9 mouse cellular contexts compared by ENCODE assay signal in genomic region chr6:115174845-115175244, GRCm38 (mm10). TPM values are rescaled to one million over a fixed set of nuclear protein-coding genes. Genes with fewer than 3 reads are reported as not detected.
DNase-seq lines count a peak whose midpoint lies in the region; ATAC-seq lines count a peak whose summit lies in the region.
"Had no signal": no experiment of that assay in that cellular context is flagged by ENCODE, and none has a peak within 500 bp of the region (broad histone marks: within the 10 kb centered on the region; RNA-seq: fewer than 3 reads in every experiment).

No protein-coding gene starts in this region.

- H3K4me2 ChIP-seq in forebrain, embryonic 11.5 days (ENCODE audit: low read depth, low read length, severe bottlenecking), result no peak overlapping the region

- WGBS in heart, embryonic 10.5 days, result 32% methylated on average over 3 of the region's 3 CpGs
- 37% methylated on average over 3 of the region's 3 CpGs for WGBS in forebrain, embryonic 11.5 days

- H3K36me3 ChIP-seq in heart, embryonic 10.5 days, result no peaks in the 10 kb centered on the region
- H3K36me3 ChIP-seq in forebrain, embryonic 11.5 days (ENCODE audit: control insufficient read depth, insufficient read depth, low read length), result no peaks in the 10 kb centered on the region

- H3K9me3 ChIP-seq in heart, embryonic 10.5 days, result no peaks in the 10 kb centered on the region
- H3K9me3 ChIP-seq in forebrain, embryonic 11.5 days (ENCODE audit: control insufficient read depth, low read length), result no peaks in the 10 kb centered on the region

- DNase-seq in heart, adult 18-20 months, result peak; percentile 9 to 41
- no peak for DNase-seq in heart, embryonic 10.5 days (ENCODE audit: low spot score)
- DNase-seq in thymus, postnatal 0 days (ENCODE audit: low spot score), result peak; percentile 28
- DNase-seq in thymus, postnatal 36 days, result no peak
- peak; percentile 7 for DNase-seq in forelimb bud, embryonic 11.5 days (ENCODE audit: low read depth, low spot score)
- DNase-seq in right cerebral cortex, postnatal 25 days, result no peak
- no peak for DNase-seq in neural tube, embryonic 10.5 days (ENCODE audit: extremely low spot score, low spot score)
- no peak for DNase-seq in forebrain, embryonic 11.5 days (ENCODE audit: low spot score)

- H3K9ac ChIP-seq in forebrain, embryonic 11.5 days (ENCODE audit: low read length), result no peak overlapping the region

- H3K4me1 ChIP-seq in heart, embryonic 10.5 days, result no peaks in the 10 kb centered on the region
- no peaks in the 10 kb centered on the region for H3K4me1 ChIP-seq in forebrain, embryonic 11.5 days (replicated peaks; ENCODE audit: control insufficient read depth, insufficient read depth, low read length)

- no peaks in the 10 kb centered on the region for H3K27me3 ChIP-seq in heart, embryonic 10.5 days (ENCODE audit: insufficient read depth, poor library complexity, severe bottlenecking)
- no peaks in the 10 kb centered on the region for H3K27me3 ChIP-seq in forebrain, embryonic 11.5 days (ENCODE audit: control insufficient read depth, insufficient read depth, low read length)

- no peak for ATAC-seq in forebrain, embryonic 11.5 days (replicated peaks; ENCODE audit: low FRiP score)

- H3K27ac ChIP-seq in heart, embryonic 10.5 days, result no peak overlapping the region
- H3K27ac ChIP-seq in forebrain, embryonic 11.5 days (ENCODE audit: low read depth, low read length), result no peak overlapping the region

- no peak overlapping the region for H3K4me3 ChIP-seq in heart, embryonic 10.5 days
- H3K4me3 ChIP-seq in forebrain, embryonic 11.5 days (ENCODE audit: low read depth, low read length), result no peak overlapping the region

RNA-seq across cellular contexts. Expression of gene Syn2, which starts 40.1 kb away (rescaled TPM):
- 1 to 10 TPM; 4.4 to 5.5 TPM for total RNA-seq in heart, adult 18-20 months (2021)
- polyA plus RNA-seq in heart, embryonic 10.5 days (2016; fragmentation: Nextera tagmentation; extraction: Ambion mirVana), result 0.49 and 0.74 TPM in 2 replicates
- 0.64 and 0.72 TPM in 2 replicates for polyA plus RNA-seq in thymus, postnatal 0 days (2015; fragmentation: Nextera tagmentation; extraction: Ambion mirVana)
- polyA plus RNA-seq in forebrain, embryonic 11.5 days (2014; fragmentation: Nextera tagmentation; extraction: Ambion mirVana), result 1.7 TPM in 2 replicates

RNA-seq across cellular contexts. Expression of gene Gm17482, which starts 52.3 kb away (rescaled TPM):
- not detected for total RNA-seq in heart, adult 18-20 months (2021)
- polyA plus RNA-seq in heart, embryonic 10.5 days (2016; fragmentation: Nextera tagmentation; extraction: Ambion mirVana), result not detected in 2 replicates
- not detected in 2 replicates for polyA plus RNA-seq in thymus, postnatal 0 days (2015; fragmentation: Nextera tagmentation; extraction: Ambion mirVana)
- not detected in 2 replicates for polyA plus RNA-seq in forebrain, embryonic 11.5 days (2014; fragmentation: Nextera tagmentation; extraction: Ambion mirVana)
- polyA plus RNA-seq: neural tube, embryonic 11.5 days had no signal

Comparison
In these comparisons a context has a peak if more than half of its experiments do, and no peak if none do; other contexts are left out.
1. DNase-seq: peak in heart, adult 18-20 months (2 of 2), thymus, postnatal 0 days (single experiment) and forelimb bud, embryonic 11.5 days (single experiment); none in heart, embryonic 10.5 days (single experiment), thymus, postnatal 36 days (0 of 2), right cerebral cortex, postnatal 25 days (single experiment), neural tube, embryonic 10.5 days (single experiment) and forebrain, embryonic 11.5 days (single experiment).